Mouse (Mus musculus): ENCODE results near the gene Reep1. TPM values are rescaled to one million over a fixed set of nuclear protein-coding genes. Genes with fewer than 3 reads are reported as not detected.

Reep1 gene
- polyA plus RNA-seq, 1 experiment from 2014 or later, result 312 TPM

DNA sequence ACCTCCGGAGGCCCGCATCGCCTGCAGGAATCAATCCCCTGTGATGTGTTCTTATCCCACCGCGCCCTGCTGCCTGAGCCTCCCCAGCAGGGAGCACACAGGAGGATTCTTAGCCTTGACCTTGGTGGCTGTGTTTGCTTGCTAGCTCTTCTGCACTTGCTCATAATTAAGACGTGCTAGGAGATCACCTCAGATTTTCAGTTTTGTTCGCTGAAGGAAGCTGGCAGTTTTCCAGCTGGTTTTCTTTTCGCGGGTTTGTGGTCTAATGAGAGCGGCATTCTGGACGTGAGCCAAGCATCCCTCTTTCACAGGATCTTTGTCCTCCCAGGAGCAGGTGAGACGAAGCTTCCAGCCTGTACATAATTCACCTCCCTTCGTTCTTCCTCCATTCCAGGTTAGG lies 33.6 kb downstream of the Reep1 start:
- Histone ChIP-seq H3K27ac (replicated peaks) (peak overlapping the region; percentile 73), H3K4me1 (replicated peaks) (peaks cover 47% of the 10 kb centered on the region), H3K9ac (no peak overlapping the region), H3K4me2 (peak overlapping the region; percentile 7; the same call in 1 of the 2 replicates), H3K4me3 (no peak overlapping the region), H3K27me3 (no peaks in the 10 kb centered on the region), H3K9me3 (no peaks in the 10 kb centered on the region), H3K36me3 (no peaks in the 10 kb centered on the region)
- WGBS, result 21% methylated on average over 13 of the region's 13 CpGs
- ATAC-seq (ENCODE audit: low FRiP score, low read depth), result no peak

GRCm38 (mm10) chr6:71741998-71742636 lies 34.8 kb downstream of the Reep1 start:
- ATAC-seq (ENCODE audit: low FRiP score, low read depth), result no peak

GRCm38 (mm10) chr6:71744934-71745333 lies 37.6 kb downstream of the Reep1 start:
- 90% methylated on average over 6 of the region's 6 CpGs for WGBS
- H3K4me2 ChIP-seq, result no peak overlapping the region
- ATAC-seq (ENCODE audit: low FRiP score, low read depth), result no peak

More at GRCm38 (mm10) chr6:71741998-71742636, 34.8 kb downstream of the Reep1 start:
- Histone ChIP-seq H3K4me2 (no peak overlapping the region), H3K9me3 (no peaks in the 10 kb centered on the region), H3K9ac (no peak overlapping the region), H3K4me3 (no peak overlapping the region), H3K27ac (replicated peaks) (no peak overlapping the region), H3K36me3 (no peaks in the 10 kb centered on the region), H3K4me1 (replicated peaks) (peaks cover 45% of the 10 kb centered on the region), H3K27me3 (no peaks in the 10 kb centered on the region)
- WGBS, result 71% methylated on average over 6 of the region's 6 CpGs

GRCm38 (mm10) chr6:71745482-71746234 lies 38.3 kb downstream of the Reep1 start:
- Histone ChIP-seq H3K9me3 (no peaks in the 10 kb centered on the region), H3K27me3 (no peaks in the 10 kb centered on the region), H3K9ac (no peak overlapping the region), H3K4me2 (no peak overlapping the region), H3K27ac (replicated peaks) (no peak overlapping the region), H3K4me3 (no peak overlapping the region), H3K36me3 (no peaks in the 10 kb centered on the region), H3K4me1 (replicated peaks) (peaks cover 15% of the 10 kb centered on the region)
- 82% methylated on average over 9 of the region's 9 CpGs for WGBS
- ATAC-seq (ENCODE audit: low FRiP score, low read depth), result no peak

More at GRCm38 (mm10) chr6:71744934-71745333, 37.6 kb downstream of the Reep1 start:
- no peaks in the 10 kb centered on the region for H3K27me3 ChIP-seq
- H3K27ac ChIP-seq (replicated peaks), result no peak overlapping the region
- no peaks in the 10 kb centered on the region for H3K36me3 ChIP-seq
- H3K4me3 ChIP-seq, result no peak overlapping the region
- peaks cover 22% of the 10 kb centered on the region for H3K4me1 ChIP-seq (replicated peaks)
- H3K9ac ChIP-seq, result no peak overlapping the region
- no peaks in the 10 kb centered on the region for H3K9me3 ChIP-seq

DNA sequence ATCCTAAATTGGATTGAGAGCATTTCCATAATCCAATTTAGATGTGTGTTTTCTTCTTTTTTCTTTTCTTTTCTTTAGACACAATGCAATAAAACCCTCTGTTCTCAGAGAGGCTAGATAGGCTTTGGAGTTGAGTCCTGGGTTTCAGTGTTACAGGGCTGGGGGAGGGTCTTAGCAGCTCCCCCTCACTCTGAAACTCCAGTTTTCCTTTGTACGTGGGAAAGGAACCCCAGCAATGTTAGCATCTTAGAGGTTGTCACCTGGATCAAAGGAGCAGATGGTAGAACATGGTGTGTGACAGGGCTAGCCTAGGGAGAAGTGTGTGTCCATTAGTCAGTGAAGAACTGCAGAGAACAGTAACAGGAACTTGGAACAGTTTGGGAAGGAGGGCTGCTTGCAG lies 38.9 kb downstream of the Reep1 start:
- Histone ChIP-seq H3K4me2 (no peak overlapping the region), H3K4me3 (no peak overlapping the region), H3K4me1 (replicated peaks) (peaks cover 9% of the 10 kb centered on the region; the same call in 1 of the 2 replicates), H3K27ac (replicated peaks) (no peak overlapping the region), H3K36me3 (no peaks in the 10 kb centered on the region), H3K9me3 (no peaks in the 10 kb centered on the region), H3K9ac (no peak overlapping the region), H3K27me3 (no peaks in the 10 kb centered on the region)
- WGBS, result 53% methylated on average over 1 of the region's 1 CpGs
- ATAC-seq (ENCODE audit: low FRiP score, low read depth), result no peak

DNA sequence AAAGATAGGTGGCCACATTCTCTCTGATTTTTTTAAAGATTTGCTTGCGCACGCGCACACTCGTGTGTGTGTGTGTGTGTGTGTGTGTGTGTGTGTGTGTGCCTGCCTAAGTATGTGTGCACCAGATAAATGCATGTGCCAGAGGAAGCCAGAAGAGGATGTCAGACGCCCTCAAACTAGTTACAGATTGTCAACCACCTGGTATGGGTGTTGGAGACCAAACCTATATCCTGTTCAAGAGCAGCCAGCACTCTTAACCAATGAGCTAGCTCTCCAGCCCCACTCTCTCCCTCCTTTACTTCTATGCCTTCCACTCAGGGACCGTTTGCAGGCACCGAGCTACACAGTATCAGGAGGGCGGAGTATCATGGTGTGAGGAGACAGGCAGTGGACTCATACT lies 39.5 kb downstream of the Reep1 start:
- no peak overlapping the region for H3K27ac ChIP-seq (replicated peaks)
- H3K4me2 ChIP-seq, result no peak overlapping the region
- 88% methylated on average over 8 of the region's 8 CpGs for WGBS
- no peaks in the 10 kb centered on the region for H3K9me3 ChIP-seq
- H3K27me3 ChIP-seq, result no peaks in the 10 kb centered on the region
- no peak for ATAC-seq (ENCODE audit: low FRiP score, low read depth)
- H3K4me1 ChIP-seq (replicated peaks), result 0 out of 2 replicates have a peak, but pooled peaks cover 6% of the 10 kb centered on the region
- no peaks in the 10 kb centered on the region for H3K36me3 ChIP-seq
- no peak overlapping the region for H3K9ac ChIP-seq
- no peak overlapping the region for H3K4me3 ChIP-seq

- H3K27ac ChIP-seq (replicated peaks), result no peak overlapping the region
- H3K4me2 ChIP-seq, result no peak overlapping the region
- no peak for ATAC-seq (ENCODE audit: low FRiP score, low read depth)
- no peak overlapping the region for H3K4me3 ChIP-seq
- H3K36me3 ChIP-seq, result 0 out of 2 replicates have a peak, but pooled peaks cover under 1% of the 10 kb centered on the region
- peaks cover 7% of the 10 kb centered on the region for H3K4me1 ChIP-seq (replicated peaks)
- no peak overlapping the region for H3K9ac ChIP-seq
- 89% methylated on average over 2 of the region's 2 CpGs for WGBS
- H3K27me3 ChIP-seq, result no peaks in the 10 kb centered on the region
- no peaks in the 10 kb centered on the region for H3K9me3 ChIP-seq
These were observed 44.2 kb downstream of the Reep1 start for GRCm38 (mm10) chr6:71751602-71752001.

DNA sequence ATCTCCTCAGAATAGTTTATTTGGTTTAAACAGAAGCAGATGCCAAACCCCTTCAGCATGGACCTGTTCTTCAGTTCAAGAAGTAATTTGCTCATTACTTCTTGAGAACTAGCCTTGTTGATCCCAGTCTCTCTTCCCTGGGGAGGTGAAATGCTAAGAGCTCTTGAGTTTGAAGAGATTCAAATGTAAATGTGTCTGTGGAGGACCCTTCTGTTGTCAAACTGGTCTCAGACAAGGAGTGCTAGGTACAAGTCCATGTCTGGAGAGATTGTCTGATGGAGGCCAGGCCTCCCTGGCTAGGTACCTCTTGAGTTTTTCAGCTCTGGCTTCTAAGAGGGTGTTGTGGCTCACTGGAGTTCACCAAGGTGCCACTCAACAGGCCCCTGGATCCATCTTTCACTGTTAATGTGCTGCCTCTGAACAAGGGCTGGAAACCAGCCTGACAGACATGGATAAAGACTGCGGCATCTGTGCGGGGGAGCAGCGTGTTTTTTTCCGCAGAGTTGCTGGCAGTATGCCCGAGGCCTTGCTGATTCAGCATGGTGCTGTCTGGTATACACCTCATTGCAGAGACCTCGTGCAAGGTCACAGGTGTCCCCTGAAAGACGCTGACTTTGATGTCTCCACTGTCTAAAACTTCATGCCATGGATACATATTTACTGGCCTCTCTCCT lies 45.6 kb downstream of the Reep1 start:
- no peaks in the 10 kb centered on the region for H3K9me3 ChIP-seq
- no peak for ATAC-seq (ENCODE audit: low FRiP score, low read depth)
- H3K27ac ChIP-seq (replicated peaks), result no peak overlapping the region
- no peaks in the 10 kb centered on the region for H3K27me3 ChIP-seq
- no peak overlapping the region for H3K9ac ChIP-seq
- no peak overlapping the region for H3K4me2 ChIP-seq
- H3K4me1 ChIP-seq (replicated peaks), result peaks cover 13% of the 10 kb centered on the region
- 62% methylated on average over 7 of the region's 7 CpGs for WGBS
- H3K36me3 ChIP-seq, result peaks cover 5% of the 10 kb centered on the region; the same call in 1 of the 2 replicates
- no peak overlapping the region for H3K4me3 ChIP-seq

DNA sequence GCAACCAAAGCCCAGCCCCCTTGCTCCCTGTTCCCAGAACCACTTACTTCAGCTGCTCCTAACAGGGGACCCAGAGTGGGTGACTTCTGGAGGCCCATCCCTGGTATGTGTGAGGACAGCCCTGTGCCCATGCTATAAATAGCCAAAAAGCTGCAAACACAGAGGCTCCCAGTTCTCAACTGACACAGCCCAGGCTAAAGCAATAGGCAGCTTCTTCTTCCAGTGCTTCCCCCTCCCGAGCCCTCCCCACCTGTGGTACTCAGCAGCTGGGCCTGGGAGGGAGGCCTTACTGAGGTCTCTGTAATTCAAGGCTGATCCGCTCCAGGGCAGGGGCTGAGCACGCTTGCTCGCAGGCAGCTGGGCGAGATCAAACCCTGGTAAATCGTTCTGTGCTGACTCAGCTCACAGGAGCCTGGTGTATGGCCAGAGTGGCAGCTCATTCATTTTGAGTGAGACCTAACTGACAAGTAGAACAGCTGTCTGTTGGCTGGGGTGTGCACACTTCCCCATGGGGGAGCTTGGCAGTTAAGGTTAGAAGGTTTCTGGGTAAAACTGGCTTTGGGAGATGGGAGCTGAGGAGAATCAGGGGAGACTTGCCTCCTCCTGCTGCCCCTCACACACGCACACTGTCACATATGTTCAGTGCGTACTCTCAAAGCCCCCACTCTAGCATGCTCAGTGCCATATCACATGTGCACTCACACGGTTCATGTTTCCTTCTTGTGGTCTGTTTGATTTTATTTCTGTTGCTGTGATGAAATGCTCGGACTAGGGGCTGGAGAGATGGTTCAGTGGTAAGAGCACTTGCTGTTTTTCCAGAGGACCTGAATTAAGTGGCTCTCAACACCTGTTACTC lies 49.9 kb downstream of the Reep1 start:
- Histone ChIP-seq H3K9me3 (no peaks in the 10 kb centered on the region), H3K27me3 (no peaks in the 10 kb centered on the region), H3K9ac (no peak overlapping the region), H3K4me2 (no peak overlapping the region), H3K4me3 (no peak overlapping the region), H3K27ac (replicated peaks) (peak overlapping the region; percentile 59; the same call in 1 of the 2 replicates), H3K4me1 (replicated peaks) (peaks cover 13% of the 10 kb centered on the region), H3K36me3 (peaks cover 16% of the 10 kb centered on the region)
- 60% methylated on average over 10 of the region's 10 CpGs for WGBS
- ATAC-seq (ENCODE audit: low FRiP score, low read depth), result peak; percentile 55

DNA sequence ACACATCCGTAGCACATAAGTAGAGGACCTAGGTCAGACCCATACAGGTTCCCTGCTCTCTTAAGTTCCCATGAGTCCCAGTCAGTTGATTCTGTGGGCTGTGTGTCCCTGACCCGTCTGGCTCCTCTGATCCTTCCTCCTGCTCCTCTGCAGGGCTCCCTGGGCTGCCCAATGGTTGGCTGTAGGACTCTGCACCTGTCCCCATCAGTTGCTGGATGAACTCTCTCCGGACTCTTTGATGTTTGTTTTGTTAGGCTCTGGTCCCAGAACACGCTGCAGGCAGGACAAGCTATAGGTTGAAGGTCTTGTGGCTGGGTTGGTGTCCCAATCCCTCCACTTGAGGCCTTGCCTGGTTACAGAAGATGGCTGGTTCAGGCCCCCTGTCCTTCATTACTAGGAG lies 51.4 kb downstream of the Reep1 start:
- H3K9me3 ChIP-seq, result no peaks in the 10 kb centered on the region
- WGBS, result 80% methylated on average over 4 of the region's 4 CpGs
- no peak overlapping the region for H3K9ac ChIP-seq
- H3K27me3 ChIP-seq, result no peaks in the 10 kb centered on the region
- ATAC-seq (ENCODE audit: low FRiP score, low read depth), result no peak
- H3K4me1 ChIP-seq (replicated peaks), result 0 out of 2 replicates have a peak, but pooled peaks cover 8% of the 10 kb centered on the region
- no peak overlapping the region for H3K4me2 ChIP-seq
- peaks cover 25% of the 10 kb centered on the region for H3K36me3 ChIP-seq
- no peak overlapping the region for H3K27ac ChIP-seq (replicated peaks)
- no peak overlapping the region for H3K4me3 ChIP-seq

- H3K36me3 ChIP-seq, result peaks cover 30% of the 10 kb centered on the region
- H3K4me3 ChIP-seq, result no peak overlapping the region
- H3K9me3 ChIP-seq, result no peaks in the 10 kb centered on the region
- no peak overlapping the region for H3K27ac ChIP-seq (replicated peaks)
- 88% methylated on average over 6 of the region's 6 CpGs for WGBS
- 0 out of 2 replicates have a peak, but pooled peaks cover 8% of the 10 kb centered on the region for H3K4me1 ChIP-seq (replicated peaks)
- H3K4me2 ChIP-seq, result no peak overlapping the region
- H3K9ac ChIP-seq, result no peak overlapping the region
- no peak for ATAC-seq (ENCODE audit: low FRiP score, low read depth)
- no peaks in the 10 kb centered on the region for H3K27me3 ChIP-seq
These were observed 52.7 kb downstream of the Reep1 start for GRCm38 (mm10) chr6:71760073-71760472.
